15 mouse cellular contexts compared by ENCODE assay signal in the genomic region with DNA sequence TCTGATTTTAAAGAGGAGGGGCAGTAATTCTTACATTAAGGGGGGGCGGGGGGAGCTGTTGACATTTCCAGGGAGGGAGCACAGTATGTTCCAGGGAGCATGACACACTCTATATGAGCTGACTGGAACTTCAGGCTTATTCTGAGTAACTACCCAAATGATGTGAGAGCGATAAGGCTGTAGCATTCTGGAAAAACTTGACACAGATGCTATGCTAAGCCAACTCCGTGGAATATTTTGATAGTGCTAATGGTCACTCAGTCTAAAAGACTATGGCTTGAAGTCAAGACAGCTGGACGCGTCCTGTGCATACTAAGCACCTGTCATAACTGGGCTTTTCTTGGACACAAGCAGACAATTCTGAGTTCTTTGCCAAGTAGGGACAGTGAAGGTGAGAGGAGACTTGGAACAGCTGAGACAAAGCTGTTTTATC. TPM values are rescaled to one million over a fixed set of nuclear protein-coding genes. Genes with fewer than 3 reads are reported as not detected.
DNase-seq lines count a peak whose midpoint lies in the region; ATAC-seq and TF ChIP-seq lines count a peak whose summit lies in the region.
"Had no signal": no experiment of that assay in that cellular context is flagged by ENCODE, and none has a peak within 500 bp of the region (broad histone marks: within the 10 kb centered on the region; RNA-seq: fewer than 3 reads in every experiment).

No protein-coding gene starts in this region.

- no peaks in the 10 kb centered on the region for H3K79me2 ChIP-seq in C2C12 (ENCODE audit: control insufficient read depth, insufficient read depth)

- no peaks in the 10 kb centered on the region for H3K79me3 ChIP-seq in C2C12 (ENCODE audit: low read depth)

- no peak overlapping the region for H3ac ChIP-seq in C2C12 (ENCODE audit: control insufficient read depth, insufficient read length, low read depth)

- WGBS in embryonic facial prominence, embryonic 14.5 days: 71% methylated on average over 5 of the region's 5 CpGs
- 91% methylated on average over 5 of the region's 5 CpGs for WGBS in embryonic facial prominence, embryonic 10.5 days
- WGBS in kidney, embryonic 16.5 days: 58% methylated on average over 5 of the region's 5 CpGs
- 83% methylated on average over 5 of the region's 5 CpGs for WGBS in hindbrain, embryonic 16.5 days
- WGBS in forebrain, postnatal 0 days: 87% methylated on average over 5 of the region's 5 CpGs

- H3K27ac ChIP-seq in embryonic facial prominence, embryonic 14.5 days (replicated peaks; ENCODE audit: low read depth, low read length): no peak overlapping the region
- no peak overlapping the region for H3K27ac ChIP-seq in embryonic facial prominence, embryonic 10.5 days (replicated peaks)
- H3K27ac ChIP-seq in kidney, embryonic 16.5 days (ENCODE audit: low read length): peak overlapping the region; percentile 83
- H3K27ac ChIP-seq in hindbrain, embryonic 16.5 days (ENCODE audit: low read depth, low read length): no peak overlapping the region
- no peak overlapping the region for H3K27ac ChIP-seq in forebrain, postnatal 0 days (ENCODE audit: low read depth, low read length)
- H3K27ac ChIP-seq: forebrain, embryonic 15.5 days; heart, embryonic 10.5 days; hindbrain, embryonic 12.5 days; limb, embryonic 12.5 days had no signal

- no peaks in the 10 kb centered on the region for H3K27me3 ChIP-seq in embryonic facial prominence, embryonic 14.5 days (replicated peaks; ENCODE audit: control insufficient read depth, insufficient read depth, low read length)
- no peaks in the 10 kb centered on the region for H3K27me3 ChIP-seq in embryonic facial prominence, embryonic 10.5 days (replicated peaks; ENCODE audit: low read depth, poor library complexity, severe bottlenecking)
- no peaks in the 10 kb centered on the region for H3K27me3 ChIP-seq in kidney, embryonic 16.5 days (ENCODE audit: insufficient read depth, low read length)
- no peaks in the 10 kb centered on the region for H3K27me3 ChIP-seq in C2C12 (ENCODE audit: control insufficient read depth, insufficient read depth, insufficient read length)
- H3K27me3 ChIP-seq in hindbrain, embryonic 16.5 days (replicated peaks; ENCODE audit: control insufficient read depth, insufficient read depth, low read length): no peaks in the 10 kb centered on the region
- H3K27me3 ChIP-seq in forebrain, postnatal 0 days (ENCODE audit: insufficient read depth, low read length): no peaks in the 10 kb centered on the region
- H3K27me3 ChIP-seq: forebrain, embryonic 15.5 days; hindbrain, embryonic 12.5 days; limb, embryonic 12.5 days had no signal

- H3K36me3 ChIP-seq in embryonic facial prominence, embryonic 14.5 days (ENCODE audit: control insufficient read depth, insufficient read depth, low read length): no peaks in the 10 kb centered on the region
- no peaks in the 10 kb centered on the region for H3K36me3 ChIP-seq in embryonic facial prominence, embryonic 10.5 days (replicated peaks)
- H3K36me3 ChIP-seq in kidney, embryonic 16.5 days (ENCODE audit: insufficient read depth, low read length): no peaks in the 10 kb centered on the region
- H3K36me3 ChIP-seq in C2C12 (ENCODE audit: control insufficient read depth, insufficient read depth): no peaks in the 10 kb centered on the region
- no peaks in the 10 kb centered on the region for H3K36me3 ChIP-seq in hindbrain, embryonic 16.5 days (ENCODE audit: control insufficient read depth, insufficient read depth, low read length)
- no peaks in the 10 kb centered on the region for H3K36me3 ChIP-seq in forebrain, postnatal 0 days (ENCODE audit: insufficient read depth)
- H3K36me3 ChIP-seq: forebrain, embryonic 15.5 days; heart, embryonic 10.5 days; hindbrain, embryonic 12.5 days; limb, embryonic 12.5 days had no signal

- peak; percentile 45 for DNase-seq in embryonic facial prominence, embryonic 14.5 days (ENCODE audit: low spot score)
- DNase-seq in embryonic facial prominence, embryonic 10.5 days (ENCODE audit: low spot score): no peak
- DNase-seq in kidney, adult 18-20 months: no peak
- DNase-seq in lung, postnatal 25 days (ENCODE audit: low spot score): peak; percentile 63
- DNase-seq in forebrain, postnatal 0 days: no peak
- DNase-seq: cerebellum, adult 11 months; gastrocnemius, postnatal 10 days; layer of hippocampus, postnatal 36 days had no signal

- H3K4me3 ChIP-seq in embryonic facial prominence, embryonic 14.5 days (ENCODE audit: low read depth, low read length): no peak overlapping the region
- H3K4me3 ChIP-seq in embryonic facial prominence, embryonic 10.5 days: no peak overlapping the region
- no peak overlapping the region for H3K4me3 ChIP-seq in kidney, embryonic 16.5 days (ENCODE audit: low read length)
- no peak overlapping the region for H3K4me3 ChIP-seq in C2C12 (ENCODE audit: insufficient read depth, poor library complexity, severe bottlenecking)
- H3K4me3 ChIP-seq in hindbrain, embryonic 16.5 days (ENCODE audit: low read length): no peak overlapping the region
- H3K4me3 ChIP-seq in forebrain, postnatal 0 days (ENCODE audit: low read depth, low read length): no peak overlapping the region
- H3K4me3 ChIP-seq: forebrain, embryonic 15.5 days; heart, embryonic 10.5 days; hindbrain, embryonic 12.5 days; limb, embryonic 12.5 days had no signal

- H3K4me1 ChIP-seq in embryonic facial prominence, embryonic 14.5 days (ENCODE audit: control insufficient read depth, insufficient read depth, low read length): no peaks in the 10 kb centered on the region
- H3K4me1 ChIP-seq in embryonic facial prominence, embryonic 10.5 days: 0 out of 2 replicates have a peak, but pooled peaks cover 3% of the 10 kb centered on the region
- peaks cover 23% of the 10 kb centered on the region for H3K4me1 ChIP-seq in kidney, embryonic 16.5 days (ENCODE audit: insufficient read depth, low read length)
- no peaks in the 10 kb centered on the region for H3K4me1 ChIP-seq in hindbrain, embryonic 16.5 days (ENCODE audit: control insufficient read depth, insufficient read depth, low read depth, low read length)
- H3K4me1 ChIP-seq in forebrain, postnatal 0 days (ENCODE audit: insufficient read depth): peaks cover 4% of the 10 kb centered on the region
- H3K4me1 ChIP-seq: forebrain, embryonic 15.5 days; hindbrain, embryonic 12.5 days; limb, embryonic 12.5 days had no signal

- TF ChIP-seq CTCF in C2C12 (IDR thresholded peaks at IDR 0.05; ENCODE audit: control insufficient read depth, insufficient read depth, insufficient read length): no peak
- TF ChIP-seq CTCF in forebrain, postnatal 0 days (IDR thresholded peaks at IDR 0.05; ENCODE audit: low read depth): no peak

- no peaks in the 10 kb centered on the region for H3K9me3 ChIP-seq in embryonic facial prominence, embryonic 14.5 days (ENCODE audit: control insufficient read depth, low read length)
- no peaks in the 10 kb centered on the region for H3K9me3 ChIP-seq in embryonic facial prominence, embryonic 10.5 days
- no peaks in the 10 kb centered on the region for H3K9me3 ChIP-seq in kidney, embryonic 16.5 days (ENCODE audit: low read length)
- H3K9me3 ChIP-seq in hindbrain, embryonic 16.5 days (ENCODE audit: control insufficient read depth, low read length): no peaks in the 10 kb centered on the region
- no peaks in the 10 kb centered on the region for H3K9me3 ChIP-seq in forebrain, postnatal 0 days (ENCODE audit: low read length)
- H3K9me3 ChIP-seq: forebrain, embryonic 15.5 days; heart, embryonic 10.5 days; hindbrain, embryonic 12.5 days; limb, embryonic 12.5 days had no signal

- no peak overlapping the region for H3K4me2 ChIP-seq in embryonic facial prominence, embryonic 14.5 days (ENCODE audit: low read depth, low read length)
- no peak overlapping the region for H3K4me2 ChIP-seq in kidney, embryonic 16.5 days (replicated peaks; ENCODE audit: low read depth, low read length)
- H3K4me2 ChIP-seq in hindbrain, embryonic 16.5 days (ENCODE audit: low read length): no peak overlapping the region
- H3K4me2 ChIP-seq in forebrain, postnatal 0 days (ENCODE audit: low read depth): no peak overlapping the region
- H3K4me2 ChIP-seq: forebrain, embryonic 15.5 days; hindbrain, embryonic 12.5 days; limb, embryonic 12.5 days had no signal

- no peak for ATAC-seq in embryonic facial prominence, embryonic 14.5 days (ENCODE audit: low read depth)
- 0 out of 2 replicates have a peak, but pooled peaks have one; percentile 32 for ATAC-seq in kidney, embryonic 16.5 days (ENCODE audit: low FRiP score, low TSS enrichment)
- ATAC-seq in hindbrain, embryonic 16.5 days: no peak
- ATAC-seq in forebrain, postnatal 0 days: no peak
- ATAC-seq: forebrain, embryonic 15.5 days had no signal

- H3K9ac ChIP-seq in embryonic facial prominence, embryonic 14.5 days (ENCODE audit: low read depth, low read length): no peak overlapping the region
- H3K9ac ChIP-seq in kidney, embryonic 16.5 days (replicated peaks; ENCODE audit: low read length): no peak overlapping the region
- no peak overlapping the region for H3K9ac ChIP-seq in hindbrain, embryonic 16.5 days (ENCODE audit: low read depth, low read length)
- H3K9ac ChIP-seq in forebrain, postnatal 0 days: no peak overlapping the region
- H3K9ac ChIP-seq: forebrain, embryonic 15.5 days; hindbrain, embryonic 12.5 days; limb, embryonic 12.5 days had no signal

TF ChIP-seq in C2C12, 6 proteins besides CTCF, POLR2A, EP300 and RAD21:
- no peak for TF ChIP-seq CEBPB (IDR thresholded peaks at IDR 0.05; ENCODE audit: low read depth)
- peak; percentile 30 for TF ChIP-seq MYOD1 (IDR thresholded peaks at IDR 0.05; ENCODE audit: control insufficient read depth, insufficient read length, low read depth)

RNA-seq across cellular contexts. Expression of gene Copb1, which starts 51.5 kb away (rescaled TPM):
- 150 and 156 TPM in 2 replicates for polyA plus RNA-seq in embryonic facial prominence, embryonic 14.5 days (2014; fragmentation: Nextera tagmentation; extraction: Ambion mirVana)
- polyA plus RNA-seq in embryonic facial prominence, embryonic 10.5 days (2016; fragmentation: Nextera tagmentation; extraction: Ambion mirVana): 97.0 and 102 TPM in 2 replicates
- 134 and 140 TPM in 2 replicates for polyA plus RNA-seq in kidney, embryonic 16.5 days (2015; fragmentation: Nextera tagmentation; extraction: Ambion mirVana)
- polyA plus RNA-seq in C2C12 (2012; fragmentation: generic; extraction: Trizol): 53.9 TPM
- 86.6 and 92.8 TPM in 2 replicates for polyA plus RNA-seq in hindbrain, embryonic 16.5 days (2015; fragmentation: Nextera tagmentation; extraction: Ambion mirVana)
- total RNA-seq in forebrain, postnatal 0 days (2014; rRNA removed): 68.2 and 70.2 TPM in 2 replicates
- polyA plus RNA-seq in forebrain, postnatal 0 days (2015; fragmentation: Nextera tagmentation; extraction: Ambion mirVana): 65.0 and 67.3 TPM in 2 replicates

Comparison
In these comparisons a context has a peak if more than half of its experiments do, and no peak if none do; other contexts are left out.
1. DNase-seq: peak in embryonic facial prominence, embryonic 14.5 days (single experiment) and lung, postnatal 25 days (single experiment); none in embryonic facial prominence, embryonic 10.5 days (single experiment), kidney, adult 18-20 months (single experiment) and forebrain, postnatal 0 days (single experiment).